Mouse (Mus musculus): Measurements from ENCODE around the gene Psph.
"Not testable (repeated sequence)": the region's sequence is repeated elsewhere in the genome, so short reads cannot be mapped to it uniquely, and the experiment has no call there.

Psph gene

GRCm38 (mm10) chr5:129786818-129787790 is at the start of gene Psph:
Gene Psph, minus strand, starts transcription at chr5:129787449.
- in situ Hi-C loops (cut with MseI, MboI), result no loop called here

DNA sequence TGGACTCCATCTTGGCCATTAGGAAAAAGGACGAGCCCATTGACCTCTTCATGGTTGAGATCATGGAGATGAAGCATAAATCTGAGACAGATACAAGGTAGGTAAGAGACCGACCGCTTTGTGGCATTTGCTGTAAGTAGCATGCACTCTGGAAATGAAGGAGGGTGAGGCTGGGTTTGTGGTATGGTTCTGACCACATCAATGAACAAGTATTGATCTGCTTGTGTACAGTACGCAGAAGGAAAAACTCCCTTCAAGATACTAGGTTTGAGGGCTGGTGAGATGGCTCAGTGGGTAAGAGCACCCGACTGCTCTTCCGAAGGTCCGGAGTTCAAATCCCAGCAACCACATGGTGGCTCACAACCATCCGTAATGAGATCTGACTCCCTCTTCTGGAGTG is 3.3 kb upstream of the Psph start:
- in situ Hi-C loops (cut with MseI, MboI), result not testable (repeated sequence)

- in situ Hi-C loops (cut with MseI, MboI), result no loop called here
These were observed 757 bp upstream of the Psph start for GRCm38 (mm10) chr5:129787818-129788593.

GRCm38 (mm10) chr5:129786161-129786560 is 1.1 kb downstream of the Psph start:
- in situ Hi-C loops (cut with MseI, MboI), result no loop called here

DNA sequence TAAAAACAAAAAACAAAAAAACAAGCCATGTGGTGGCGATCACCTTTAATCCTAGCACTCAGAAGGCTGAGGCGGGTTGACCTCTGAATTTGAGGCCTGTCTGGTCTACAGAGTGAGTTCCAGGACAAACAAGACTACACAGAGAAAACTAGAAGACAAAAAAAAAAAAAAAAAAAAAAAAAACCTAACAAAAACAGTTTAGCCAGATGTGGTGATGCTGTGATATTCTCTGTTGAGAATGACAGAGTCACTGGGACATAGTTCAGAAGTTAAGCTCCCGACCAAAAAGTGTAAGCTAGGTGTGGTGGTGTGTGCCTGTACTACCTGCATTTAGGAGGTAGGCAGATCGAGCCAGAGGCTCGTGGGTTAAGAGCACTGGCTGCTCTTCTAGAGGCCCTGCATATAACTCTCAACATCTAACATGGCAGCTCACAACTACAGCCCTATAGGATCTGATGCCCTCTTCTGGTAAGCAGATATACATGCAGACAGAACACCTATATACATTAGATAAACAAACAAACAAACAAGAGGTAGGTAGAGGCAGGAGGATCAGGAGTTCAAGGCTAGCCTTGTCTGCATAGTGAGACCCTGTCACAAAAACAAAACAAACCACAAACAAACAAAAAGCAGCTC is 1.9 kb downstream of the Psph start:
- in situ Hi-C loops (cut with MseI, MboI), result no loop called here

DNA sequence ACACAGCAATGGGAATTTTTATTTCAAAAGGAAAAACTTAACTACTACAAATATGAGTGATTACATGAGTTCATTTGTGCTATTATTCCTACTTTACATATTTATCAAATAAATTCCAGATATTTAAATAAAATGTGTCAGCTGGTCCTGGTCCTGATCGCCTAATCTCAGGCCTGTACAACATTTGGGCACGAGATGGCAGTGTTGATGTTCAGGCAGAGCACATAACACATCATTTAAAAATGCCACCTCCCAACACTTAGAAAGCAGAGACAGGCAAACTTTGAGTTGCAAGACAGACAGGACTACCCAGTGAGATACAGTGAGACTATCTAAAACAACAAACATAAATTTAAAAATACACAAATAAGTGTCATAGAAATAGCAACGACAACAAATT is 5.0 kb downstream of the Psph start:
- in situ Hi-C loops (cut with MseI, MboI), result no loop called here

GRCm38 (mm10) chr5:129780131-129780530 is 7.1 kb downstream of the Psph start:
- in situ Hi-C loops (cut with MseI, MboI), result no loop called here

DNA sequence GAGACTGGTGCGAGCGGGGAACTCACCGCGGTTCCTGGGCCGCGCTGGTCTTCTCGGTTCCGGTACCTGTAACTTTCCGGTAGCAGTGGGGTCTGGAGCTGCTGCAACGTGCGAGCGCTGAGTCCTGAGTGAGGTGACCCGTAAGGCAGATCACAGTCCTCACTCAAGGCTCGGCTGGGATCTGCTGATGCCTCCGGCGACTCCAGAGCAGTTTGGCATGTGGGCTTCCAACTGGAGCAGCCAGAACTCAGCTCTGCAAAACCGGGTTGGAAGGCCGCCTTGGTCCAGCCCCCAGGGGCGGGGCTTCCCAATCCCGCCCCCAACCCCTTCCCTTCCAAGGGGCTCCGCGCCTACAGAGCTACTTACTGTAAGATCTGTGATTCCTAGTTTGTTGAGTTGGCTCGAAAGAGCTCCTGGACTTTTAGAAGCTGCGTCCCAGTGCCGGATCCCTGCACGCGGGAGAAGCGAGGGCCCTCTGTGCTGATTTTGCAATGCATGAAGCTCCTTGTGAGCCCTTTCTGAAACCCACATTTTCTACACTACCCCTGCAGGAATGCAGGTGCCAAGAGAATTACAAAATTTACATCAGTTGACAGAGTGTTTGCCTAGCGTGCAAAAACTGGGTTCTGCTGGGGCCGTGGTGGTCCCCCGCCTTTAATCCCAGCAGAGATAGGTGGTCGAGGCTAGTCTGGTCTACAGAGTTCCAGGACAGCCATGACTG is 8.1 kb downstream of the Psph start:
- in situ Hi-C loops (cut with MseI, MboI), result no loop called here

- in situ Hi-C loops (cut with MseI, MboI), result no loop called here
These were observed 8.8 kb downstream of the Psph start for GRCm38 (mm10) chr5:129778348-129778995.

DNA sequence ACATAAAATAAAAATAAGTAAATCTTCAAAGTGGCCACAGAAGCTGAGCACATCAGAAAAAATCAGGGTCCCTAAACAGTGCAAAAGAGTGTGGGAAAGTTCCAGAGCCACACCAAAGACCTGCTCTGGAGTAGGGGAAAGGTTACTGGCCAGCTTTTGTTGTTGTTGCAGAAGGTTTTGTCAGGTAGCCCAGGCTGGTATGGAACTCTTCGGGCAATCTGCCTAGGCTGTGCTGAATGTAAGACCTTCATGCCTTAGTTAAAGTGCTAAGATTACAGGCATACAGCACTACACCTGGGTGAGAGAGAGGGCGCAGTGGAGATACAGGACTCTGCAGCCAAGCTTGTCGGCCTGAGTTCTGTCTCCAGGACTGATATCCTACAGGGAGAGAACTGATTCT is 12.6 kb downstream of the Psph start:
- in situ Hi-C loops (cut with MseI, MboI), result no loop called here

DNA sequence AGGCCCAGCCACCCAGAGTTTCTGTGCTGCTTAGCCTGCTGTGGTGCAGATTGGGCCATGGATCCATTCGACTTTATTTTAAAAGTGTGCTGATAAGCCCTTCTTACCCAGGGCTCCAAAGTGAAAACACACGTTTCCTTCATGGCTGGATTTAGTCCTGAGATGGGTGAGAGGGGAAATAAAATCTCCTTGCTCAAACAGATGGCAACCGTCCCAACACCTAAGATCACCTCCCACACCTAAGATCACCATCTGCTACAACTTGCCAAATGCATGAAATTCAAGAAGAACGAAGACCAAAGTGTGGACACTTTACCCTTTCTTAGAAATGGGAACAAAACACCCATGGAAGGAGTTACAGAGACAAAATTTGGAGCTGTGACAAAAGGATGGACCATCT is 13.9 kb downstream of the Psph start:
- in situ Hi-C loops (cut with MseI, MboI), result not testable (repeated sequence)

DNA sequence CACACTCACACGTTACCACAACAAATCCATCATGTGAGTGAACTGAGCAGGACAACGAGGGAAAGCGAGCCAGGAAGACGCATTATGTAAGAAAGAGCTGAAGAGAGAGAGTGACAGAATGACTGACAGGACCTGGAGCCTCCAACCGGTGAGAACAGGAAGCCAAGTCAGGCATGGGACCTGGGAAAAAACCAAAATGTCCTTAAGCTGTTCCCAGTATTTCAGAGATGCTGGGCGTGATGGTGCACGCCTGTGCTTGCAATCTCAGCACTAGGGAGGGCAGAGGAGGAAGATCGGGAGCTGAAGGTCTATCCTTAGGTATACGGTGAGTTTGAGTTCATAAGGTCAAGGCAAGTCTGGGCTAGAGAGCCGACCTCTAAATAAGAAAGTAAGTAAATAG is 14.8 kb downstream of the Psph start:
- in situ Hi-C loops (cut with MseI, MboI), result no loop called here

GRCm38 (mm10) chr5:129770443-129771355 is 16.6 kb downstream of the Psph start:
- in situ Hi-C loops (cut with MseI, MboI), result no loop called here

DNA sequence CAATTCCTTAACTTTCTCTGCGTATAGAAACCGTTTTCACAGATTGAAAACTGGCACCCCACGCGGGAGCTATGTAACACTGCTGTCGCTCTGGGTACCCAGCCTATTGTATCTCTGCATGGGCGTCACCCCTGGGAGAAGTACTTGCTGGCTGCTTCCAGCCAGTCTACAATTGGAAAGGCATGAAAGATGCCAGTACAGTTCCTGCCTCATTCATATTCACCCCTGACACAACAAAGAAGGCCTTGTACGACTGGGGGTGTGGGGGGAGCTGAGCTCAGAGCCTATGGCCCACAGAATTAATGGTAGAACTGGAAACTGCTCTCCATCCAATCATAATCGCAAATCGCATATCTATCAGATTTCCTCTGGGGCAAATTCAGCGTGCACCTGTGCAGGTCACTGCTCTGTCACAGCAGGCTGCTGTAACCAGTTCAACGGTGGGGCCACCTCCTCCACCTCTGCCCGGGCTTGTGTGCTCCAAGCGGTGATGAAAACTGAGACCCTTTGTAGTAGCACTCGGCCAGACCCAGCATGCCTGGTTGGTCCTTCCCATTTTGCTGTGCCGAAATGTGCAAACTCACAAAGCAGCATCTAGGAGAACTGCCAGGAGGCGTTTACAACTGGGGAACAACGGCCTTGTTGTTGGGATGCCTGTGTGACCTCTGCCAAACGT is 25.2 kb downstream of the Psph start:
- in situ Hi-C loops (cut with MseI, MboI), result no loop called here

DNA sequence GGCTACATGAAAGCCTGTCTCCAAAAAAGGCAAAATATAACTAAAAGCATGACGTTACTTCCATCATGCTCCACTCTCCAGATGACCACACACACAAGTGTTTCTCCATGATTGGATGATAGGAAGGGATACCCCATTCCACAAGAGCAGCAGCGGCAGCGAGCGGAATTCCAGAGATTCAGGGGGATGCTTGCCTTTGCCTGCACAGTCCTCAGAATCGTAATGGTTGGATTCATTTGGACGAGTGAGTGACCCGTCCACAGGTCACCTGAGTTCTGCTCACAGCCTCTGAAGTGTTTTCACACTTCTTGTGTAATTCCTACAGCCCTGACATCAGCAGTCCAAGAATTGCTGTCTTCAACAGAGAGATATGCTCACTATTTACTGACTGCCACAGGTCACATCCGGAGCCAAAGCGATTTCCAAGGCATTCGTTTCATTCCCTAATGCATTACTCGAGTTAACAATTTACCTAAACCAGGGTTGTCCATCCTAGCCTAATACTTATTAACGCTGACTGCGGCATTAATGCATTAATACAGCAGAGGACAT is 27.2 kb downstream of the Psph start:
- in situ Hi-C loops (cut with MseI, MboI), result no loop called here

DNA sequence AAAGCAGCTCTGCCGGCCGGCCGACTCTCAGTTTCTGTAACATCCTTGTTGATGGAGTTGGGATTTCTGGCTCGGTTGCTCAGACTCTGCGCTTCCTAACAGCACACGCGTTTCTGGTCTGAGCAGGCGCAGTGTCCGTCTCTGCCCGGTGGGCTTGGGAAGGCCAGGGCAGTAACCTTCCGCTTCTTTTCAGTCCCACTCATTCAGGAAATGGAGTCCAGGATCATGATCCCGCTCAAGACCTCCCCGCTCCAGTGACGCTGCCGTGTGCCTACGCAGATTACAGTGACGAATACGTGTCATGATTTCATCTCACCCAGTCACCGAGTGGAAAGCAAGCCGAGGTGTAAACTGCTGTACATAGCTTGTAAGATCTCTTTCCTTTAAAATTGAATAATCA is 30.4 kb downstream of the Psph start:
- in situ Hi-C loops (cut with MseI, MboI), result no loop called here

DNA sequence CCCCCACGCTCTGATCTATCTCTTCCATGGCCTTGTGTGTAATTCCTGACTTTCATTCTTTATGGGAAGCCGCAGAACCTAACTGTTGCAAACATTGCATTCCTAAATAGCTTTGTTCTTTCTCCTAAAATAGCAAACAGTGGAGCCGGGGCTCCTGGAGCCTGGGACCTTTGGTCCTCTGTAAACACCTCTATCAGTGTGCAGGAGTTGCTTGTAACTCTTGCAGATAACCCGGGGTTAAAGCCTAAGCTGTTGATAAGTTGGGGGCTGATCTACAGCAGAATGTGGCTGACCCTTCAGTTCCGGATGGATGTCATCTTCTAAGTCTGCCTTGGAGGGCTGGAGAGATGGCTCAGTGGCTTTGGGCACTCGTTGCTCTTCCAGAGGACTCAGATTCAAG is 43.2 kb downstream of the Psph start:
- in situ Hi-C loops (cut with MseI, MboI), result no loop called here

DNA sequence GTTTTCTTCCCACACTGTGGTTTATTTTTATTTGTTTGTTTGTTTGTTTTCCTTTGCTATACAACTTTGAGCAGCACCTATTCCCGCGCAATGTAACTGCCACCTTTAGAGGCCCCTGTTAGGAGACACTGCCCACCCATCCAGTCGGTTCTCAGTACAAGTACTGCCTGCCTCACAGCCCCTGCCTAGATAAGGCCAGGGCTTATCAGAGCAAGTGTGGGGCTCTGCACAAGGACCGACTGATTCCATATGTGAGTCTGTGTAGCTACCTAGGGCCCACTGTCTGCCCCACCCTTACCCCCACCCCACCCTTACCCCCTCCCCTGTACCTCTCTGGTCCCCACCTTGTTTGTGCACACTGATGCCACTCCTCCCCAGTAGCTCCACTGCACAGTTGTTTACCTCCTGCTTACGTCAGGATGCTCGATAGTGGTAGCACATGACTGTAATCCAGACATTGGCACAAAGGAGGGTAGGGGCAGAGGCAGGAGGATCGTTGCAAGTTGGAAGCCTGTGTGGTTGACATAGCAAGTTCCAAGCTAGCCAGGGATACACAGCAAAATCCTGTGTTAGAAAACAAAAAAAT is 44.3 kb downstream of the Psph start:
- in situ Hi-C loops (cut with MseI, MboI), result no loop called here

GRCm38 (mm10) chr5:129740976-129741375 is 46.3 kb downstream of the Psph start:
- in situ Hi-C loops (cut with MseI, MboI), result no loop called here
